Mouse (Mus musculus) CH12.LX (cell line): Measurements from ENCODE around the gene Greb1. TPM values are rescaled to one million over a fixed set of nuclear protein-coding genes. Genes with fewer than 3 reads are reported as not detected.

ENCODE experiments used
- DNase-seq: peaks from one replicate; pipeline ENCODE4 v3.0.0-alpha.2; 2013; ENCODE audit errors: extremely low read depth
- H3K27ac ChIP-seq: 2 replicates; pipeline ENCODE4 v1.5.1; 2012; ENCODE audit warnings: low read depth, mild to moderate bottlenecking, control low read depth, moderate library complexity; ENCODE audit not compliant: insufficient read depth
- H3K27me3 ChIP-seq: replicated peaks from 2 replicates; pipeline ENCODE3; 2012; ENCODE audit warnings: inconsistent platforms
- H3K36me3 ChIP-seq, 2 experiments: replicated peaks in 1 of 2; 2 replicates each; pipeline versions ENCODE3 to v1.6.1; 2012; ENCODE audit warnings: inconsistent platforms in 1 of 2, low read length in 1 of 2, mild to moderate bottlenecking in 1 of 2, mixed read lengths in 1 of 2, moderate library complexity in 1 of 2; ENCODE audit not compliant: control insufficient read depth in 1 of 2, insufficient read depth in 1 of 2
- H3K4me1 ChIP-seq, 2 experiments: 2 replicates each; pipeline ENCODE4 v1.6.1; 2012; ENCODE audit warnings: inconsistent platforms in 1 of 2, moderate library complexity in 1 of 2; ENCODE audit not compliant: insufficient read depth in 2 of 2, control insufficient read depth in 1 of 2
- H3K4me2 ChIP-seq: 2 replicates; pipeline ENCODE4 v1.6.1; 2012; ENCODE audit warnings: low read depth, mild to moderate bottlenecking, control low read depth; ENCODE audit not compliant: poor library complexity, insufficient read depth, severe bottlenecking
- H3K4me3 ChIP-seq, 3 experiments: fragments of 150-350 bp in 1 of 3; sonication (generic) in 1 of 3; replicated peaks in 1 of 3; 2 replicates each; pipeline versions ENCODE3 to v1.5.1; 2011 to 2012; ENCODE audit warnings: low read depth in 2 of 3, low read length in 2 of 3, mild to moderate bottlenecking in 2 of 3, moderate library complexity in 2 of 3, control low read depth in 1 of 3, improper control_type of control experiment in 1 of 3, inconsistent platforms in 1 of 3, mixed read lengths in 1 of 3; ENCODE audit not compliant: poor library complexity in 1 of 3
- H3K79me2 ChIP-seq: replicated peaks from 2 replicates; pipeline ENCODE4 v1.6.1; 2012; ENCODE audit warnings: mild to moderate bottlenecking, moderate library complexity; ENCODE audit not compliant: control insufficient read depth, poor library complexity, insufficient read depth, severe bottlenecking; ENCODE audit errors: extremely low read depth
- H3K9ac ChIP-seq: 2 replicates; pipeline ENCODE4 v1.6.1; 2012; ENCODE audit warnings: low read depth, mild to moderate bottlenecking, control low read depth, moderate library complexity; ENCODE audit not compliant: insufficient read depth
- H3K9me3 ChIP-seq: replicated peaks from 2 replicates; pipeline ENCODE3; 2012; ENCODE audit warnings: low read length, inconsistent platforms, mixed read lengths
- CHD1 ChIP-seq: IDR thresholded peaks from 2 replicates; pipeline ENCODE4 v1.6.1; 2012; ENCODE audit warnings: low read depth, low read length, improper control_type of control experiment, inconsistent platforms
- CHD2 ChIP-seq: IDR thresholded peaks from 2 replicates; pipeline ENCODE4 v1.6.1; 2011; ENCODE audit warnings: low read length, improper control_type of control experiment
- CTCF ChIP-seq, 2 experiments: IDR thresholded peaks in 1 of 2; conservative IDR thresholded peaks in 1 of 2; 2 replicates each; pipeline ENCODE4 v1.5.1; 2011 to 2012; ENCODE audit warnings: low read depth in 2 of 2, low read length in 2 of 2, improper control_type of control experiment in 1 of 2, inconsistent platforms in 1 of 2, mild to moderate bottlenecking in 1 of 2, moderate library complexity in 1 of 2
- ELF1 ChIP-seq: IDR thresholded peaks from 2 replicates; pipeline ENCODE4 v1.6.1; 2014; ENCODE audit warnings: low read depth, mild to moderate bottlenecking, inconsistent platforms, low read length, improper control_type of control experiment
- EP300 ChIP-seq: IDR thresholded peaks from 2 replicates; pipeline ENCODE4 v1.6.1; 2011; ENCODE audit warnings: low read length, improper control_type of control experiment
- ETS1 ChIP-seq: conservative IDR thresholded peaks from 2 replicates; pipeline ENCODE4 v1.6.1; 2012; ENCODE audit warnings: low read depth, mild to moderate bottlenecking, inconsistent platforms, low read length, improper control_type of control experiment, moderate library complexity
- GABPA ChIP-seq: IDR thresholded peaks from 2 replicates; pipeline ENCODE4 v1.6.1; 2012; ENCODE audit warnings: low read depth, low read length, improper control_type of control experiment, inconsistent platforms; ENCODE audit not compliant: insufficient replicate concordance
- IRF4 ChIP-seq: IDR thresholded peaks from 2 replicates; pipeline ENCODE4 v1.6.1; 2014; ENCODE audit warnings: low read depth, mild to moderate bottlenecking, inconsistent platforms, low read length, improper control_type of control experiment
- JUN ChIP-seq: IDR thresholded peaks from 2 replicates; pipeline ENCODE4 v1.6.1; 2011; ENCODE audit warnings: low read depth, mild to moderate bottlenecking, low read length, improper control_type of control experiment, moderate library complexity; ENCODE audit not compliant: insufficient read depth
- KAT2A ChIP-seq: IDR thresholded peaks from 2 replicates; pipeline ENCODE4 v1.6.1; 2012; ENCODE audit warnings: low read length, improper control_type of control experiment, inconsistent platforms; ENCODE audit not compliant: insufficient replicate concordance
- MAFK ChIP-seq: IDR thresholded peaks from 2 replicates; pipeline ENCODE4 v1.6.1; 2011; ENCODE audit warnings: low read length, improper control_type of control experiment; ENCODE audit not compliant: insufficient replicate concordance
- MAX ChIP-seq: IDR thresholded peaks from 2 replicates; pipeline ENCODE4 v1.6.1; 2011; ENCODE audit warnings: low read length, improper control_type of control experiment
- MAZ ChIP-seq: IDR thresholded peaks from 2 replicates; pipeline ENCODE4 v1.6.1; 2012; ENCODE audit warnings: low read depth, mild to moderate bottlenecking, inconsistent platforms, low read length, improper control_type of control experiment, moderate library complexity
- MEF2A ChIP-seq: IDR thresholded peaks from 2 replicates; pipeline ENCODE4 v1.6.1; 2014; ENCODE audit warnings: low read depth, mild to moderate bottlenecking, inconsistent platforms, low read length, improper control_type of control experiment, borderline replicate concordance
- MYC ChIP-seq: IDR thresholded peaks from 2 replicates; pipeline ENCODE4 v1.6.1; 2011; ENCODE audit warnings: low read depth, mild to moderate bottlenecking, improper control_type of control experiment, low read length
- NELFE ChIP-seq: IDR thresholded peaks from 2 replicates; pipeline ENCODE4 v1.6.1; 2011; ENCODE audit warnings: low read depth, low read length, improper control_type of control experiment
- PAX5 ChIP-seq: IDR thresholded peaks from 2 replicates; pipeline ENCODE4 v1.6.1; 2012; ENCODE audit warnings: low read length, inconsistent platforms, mixed read lengths
- POLR2A ChIP-seq: IDR thresholded peaks from 2 replicates; pipeline ENCODE4 v1.6.1; 2011; ENCODE audit warnings: low read depth, mild to moderate bottlenecking, improper control_type of control experiment, low read length
- RAD21 ChIP-seq: IDR thresholded peaks from 2 replicates; pipeline ENCODE4 v1.6.1; 2011; ENCODE audit warnings: low read depth, mild to moderate bottlenecking, low read length, improper control_type of control experiment, moderate library complexity
- SIN3A ChIP-seq: IDR thresholded peaks from 2 replicates; pipeline ENCODE4 v1.6.1; 2012; ENCODE audit warnings: low read length, improper control_type of control experiment, inconsistent platforms
- SMC3 ChIP-seq: IDR thresholded peaks from 2 replicates; pipeline ENCODE4 v1.6.1; 2011; ENCODE audit warnings: low read depth, low read length, improper control_type of control experiment
- TCF12 ChIP-seq: IDR thresholded peaks from 2 replicates; pipeline ENCODE4 v1.6.1; 2014; ENCODE audit warnings: low read depth, mild to moderate bottlenecking, inconsistent platforms, low read length, improper control_type of control experiment
- USF1 ChIP-seq: IDR thresholded peaks from 2 replicates; pipeline ENCODE4 v1.6.1; 2014; ENCODE audit warnings: low read depth, mild to moderate bottlenecking, inconsistent platforms, low read length, improper control_type of control experiment
- USF2 ChIP-seq: conservative IDR thresholded peaks from 2 replicates; pipeline ENCODE4 v1.6.1; 2011; ENCODE audit warnings: low read depth, low read length, improper control_type of control experiment
- ZC3H11A ChIP-seq: IDR thresholded peaks from 2 replicates; pipeline ENCODE4 v1.6.1; 2012; ENCODE audit warnings: low read depth, mild to moderate bottlenecking, inconsistent platforms, low read length, improper control_type of control experiment
- dilution Hi-C: fragments of 300-500 bp; cut with MboI; formaldehyde crosslinking; loops from 2 replicates; pipeline ENCODE4 v1.14.3; 2020; ENCODE audit warnings: low sequenced_read_pairs; ENCODE audit not compliant: extremely low pct_unique_long_range_greater_than_20kb, extremely low pct_ligation_motif_present
- in situ Hi-C: fragments of 300-500 bp; cut with MboI; formaldehyde crosslinking; loops from 3 replicates; pipeline ENCODE4 v1.14.3; 2019; ENCODE audit warnings: low sequenced_read_pairs, low pct_ligation_motif_present, low pct_unique_long_range_greater_than_20kb, mixed read lengths
- polyA plus RNA-seq: library from polyadenylated mRNA; unstranded; fragments of >175 nt; gene quantifications from 2 replicates; pipeline ENCODE4 v1.2.1, GENCODE M21; 2012; ENCODE audit warnings: low read depth; ENCODE audit not compliant: insufficient read length
- total RNA-seq, 2 experiments: library from RNA; depleted of rRNA; stranded (reverse); fragments of 300-350 nt in 1 of 2; fragments of >200 nt in 1 of 2; gene quantifications; 2 replicates each; pipeline ENCODE4 v1.2.3; 2012 to 2014

The Greb1 gene
- total and polyA plus RNA-seq, 3 experiments: not detected

GRCm38 (mm10) chr12:16640075-16640474 is 160.6 kb downstream of the Greb1 start:
- no peaks in the 10 kb centered on the region for H3K36me3 ChIP-seq
- no peak overlapping the region for H3K27ac ChIP-seq
- TF ChIP-seq MAFK (no peak), CTCF (conservative IDR thresholded peaks at IDR 0.05 in 1 of 2, IDR thresholded peaks at IDR 0.05 in 1 of 2; ENCODE audit: low read depth in 2 of 2, low read length in 2 of 2) (no peak), ZC3H11A (no peak), PAX5 (no peak), IRF4 (no peak), TCF12 (no peak), USF1 (no peak), EP300 (no peak), ETS1 (no peak), NELFE (no peak), GABPA (no peak), JUN (no peak), ELF1 (no peak), MYC (no peak), USF2 (no peak), POLR2A (no peak), CHD1 (no peak)
- TF ChIP-seq, all 38 proteins: peak for 0
- no peaks in the 10 kb centered on the region for H3K9me3 ChIP-seq
- no peak overlapping the region for H3K4me2 ChIP-seq
- H3K4me1 ChIP-seq: peaks cover 8 to 11% of the 10 kb centered on the region in 2 experiments
- dilution Hi-C loops (no loop called here), in situ Hi-C loops (no loop called here)
- H3K79me2 ChIP-seq: no peaks in the 10 kb centered on the region
- H3K4me3 ChIP-seq: no peak overlapping the region
- H3K27me3 ChIP-seq: peaks cover 2% of the 10 kb centered on the region
- DNase-seq: no peak
- no peak overlapping the region for H3K9ac ChIP-seq

DNA sequence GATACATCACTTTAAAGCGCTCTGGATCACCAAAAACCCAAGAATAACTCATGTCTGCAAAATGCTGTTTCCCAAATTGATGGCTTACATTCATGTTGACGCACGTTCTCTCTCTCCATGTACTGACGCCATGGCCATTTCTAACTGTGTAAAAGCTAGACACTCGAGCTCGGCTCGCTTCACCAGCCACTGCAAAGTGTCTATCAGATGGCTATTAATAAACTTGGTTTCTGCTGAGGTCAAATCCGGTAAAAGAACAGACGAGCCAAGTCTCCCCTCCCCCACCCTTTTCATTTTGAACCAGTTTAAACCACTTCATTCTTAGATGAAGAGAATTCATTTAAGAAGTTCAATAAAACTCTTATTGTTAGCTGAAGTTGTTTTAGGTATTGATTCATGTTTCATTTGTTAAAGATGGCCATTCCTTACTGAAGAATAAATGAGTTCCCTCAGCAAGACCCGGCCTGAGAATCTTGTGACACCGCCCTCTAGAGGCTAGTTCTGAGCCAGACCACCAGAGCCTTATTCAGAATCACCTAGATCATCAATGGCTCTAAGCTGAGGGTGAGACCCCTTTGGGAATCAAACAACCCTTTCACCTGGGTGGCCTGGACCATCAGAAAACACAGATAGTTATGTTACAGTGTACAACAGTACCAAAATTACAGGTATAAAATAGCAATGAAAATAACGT is 161.5 kb downstream of the Greb1 start:
- peak; percentile 46 for DNase-seq
- no peak for TF ChIP-seq JUN
- TF ChIP-seq MAX: no peak
- no peak for TF ChIP-seq KAT2A
- 0 out of 2 replicates have a peak, but pooled peaks have one; percentile 23 for TF ChIP-seq MEF2A
- no peak for TF ChIP-seq MAZ
- peak; percentile 15 for TF ChIP-seq RAD21
- TF ChIP-seq SIN3A: no peak
- peak; percentile 36 for TF ChIP-seq SMC3
- peak; percentile 46 to 73; a peak in 3 of 4 replicates for TF ChIP-seq CTCF (conservative IDR thresholded peaks at IDR 0.05 in 1 of 2, IDR thresholded peaks at IDR 0.05 in 1 of 2; ENCODE audit: low read depth in 2 of 2, low read length in 2 of 2)
- TF ChIP-seq CHD2: peak; percentile 61
- no peak for TF ChIP-seq ETS1
- no peak for TF ChIP-seq TCF12
- no peak for TF ChIP-seq MAFK
- Histone ChIP-seq H3K4me2 (peak overlapping the region; percentile 82), H3K4me1 (peaks cover 8 to 11% of the 10 kb centered on the region in 2 experiments), H3K27ac (no peak overlapping the region), H3K9me3 (no peaks in the 10 kb centered on the region), H3K4me3 (no peak overlapping the region), H3K79me2 (no peaks in the 10 kb centered on the region), H3K9ac (no peak overlapping the region), H3K27me3 (peaks cover 2% of the 10 kb centered on the region), H3K36me3 (no peaks in the 10 kb centered on the region)
- dilution Hi-C loops: no loop called here
- in situ Hi-C loops: no loop called here
